Mouse (Mus musculus) myocyte (in vitro differentiated cells): Measurements from ENCODE around the gene Olfr5.

ENCODE experiments used
- E2F4 ChIP-seq: IDR thresholded peaks from one replicate; pipeline ENCODE4 v1.6.1; 2011; ENCODE audit warnings: mild to moderate bottlenecking, control low read depth, moderate library complexity; ENCODE audit not compliant: insufficient read depth
- MAX ChIP-seq: IDR thresholded peaks from one replicate; pipeline ENCODE4 v1.6.1; 2011; ENCODE audit warnings: low read depth, mild to moderate bottlenecking, control low read depth
- MYOD1 ChIP-seq, 3 experiments: IDR thresholded peaks; one replicate each; pipeline ENCODE4 v1.6.1; 2011; ENCODE audit warnings: control low read depth in 2 of 3, low read depth in 2 of 3, mild to moderate bottlenecking in 2 of 3, moderate library complexity in 1 of 3; ENCODE audit not compliant: insufficient read length in 2 of 3, control insufficient read depth in 1 of 3
- MYOG ChIP-seq, 3 experiments: IDR thresholded peaks; one replicate each; pipeline ENCODE4 v1.6.1; 2011; ENCODE audit warnings: control low read depth in 2 of 3, low read depth in 2 of 3, mild to moderate bottlenecking in 2 of 3; ENCODE audit not compliant: insufficient read length in 2 of 3, control insufficient read depth in 1 of 3, insufficient read depth in 1 of 3
- POLR2A ChIP-seq: IDR thresholded peaks from one replicate; pipeline ENCODE4 v1.6.1; 2011; ENCODE audit warnings: low read depth, mild to moderate bottlenecking, control low read depth, moderate library complexity; ENCODE audit not compliant: insufficient read length
- POLR2AphosphoS2 ChIP-seq: IDR thresholded peaks from one replicate; pipeline ENCODE4 v1.6.1; 2011; ENCODE audit warnings: low read depth, control low read depth; ENCODE audit not compliant: insufficient read length
- TCF12 ChIP-seq: IDR thresholded peaks from one replicate; pipeline ENCODE4 v1.6.1; 2011; ENCODE audit warnings: mild to moderate bottlenecking, control low read depth; ENCODE audit not compliant: poor library complexity, insufficient read depth, severe bottlenecking
- TCF3 ChIP-seq: IDR thresholded peaks from one replicate; pipeline ENCODE4 v1.6.1; 2011; ENCODE audit warnings: low read depth, control low read depth; ENCODE audit not compliant: insufficient read length

DNA sequence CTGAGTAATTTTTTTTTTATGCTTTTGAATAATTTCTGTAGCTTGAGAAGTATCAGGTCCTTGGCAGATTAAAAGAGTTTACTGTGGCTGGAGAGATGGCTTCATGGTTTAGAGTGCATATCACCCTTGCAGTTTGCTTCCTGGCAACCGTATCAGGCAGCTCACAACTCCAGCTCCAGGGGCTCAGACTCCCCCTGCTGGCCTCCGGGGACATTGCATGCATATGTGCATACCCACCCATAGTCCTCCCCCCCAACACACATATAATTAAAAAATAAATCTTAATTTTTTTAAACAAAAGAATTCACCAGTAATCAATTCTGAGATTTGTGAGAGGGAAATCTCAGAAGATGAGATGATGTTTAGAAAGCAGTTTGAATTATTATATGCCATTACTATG, 56.4 kb downstream of the Olfr5 start:
- no peak for TF ChIP-seq POLR2A
- TF ChIP-seq TCF12: no peak
- TF ChIP-seq MAX: no peak
- no peak for TF ChIP-seq MYOD1 (IDR thresholded peaks at IDR 0.05; ENCODE audit: control insufficient read depth in 1 of 3, insufficient read length in 2 of 3, low read depth in 2 of 3)
- no peak for TF ChIP-seq POLR2AphosphoS2
- no peak for TF ChIP-seq TCF3
- no peak for TF ChIP-seq MYOG (IDR thresholded peaks at IDR 0.05; ENCODE audit: control insufficient read depth in 1 of 3, insufficient read depth in 1 of 3, insufficient read length in 2 of 3, low read depth in 2 of 3)
- no peak for TF ChIP-seq E2F4
